Mouse (Mus musculus) small intestine, adult 2 months (tissue): Measurements from ENCODE around the gene Vash1.

Experiments used
- CTCF ChIP-seq: fragments of 200-500 bp; IDR thresholded peaks from 2 replicates; pipeline ENCODE4 v1.5.1; 2012; ENCODE audit warnings: low read depth, mild to moderate bottlenecking, control low read depth, inconsistent platforms, low read length, moderate library complexity, mixed read lengths; ENCODE audit not compliant: insufficient replicate concordance, insufficient read length; ENCODE audit errors: extremely low read depth
- POLR2A ChIP-seq: fragments of 200-500 bp; IDR thresholded peaks from 2 replicates; pipeline ENCODE4 v1.6.1; 2012; ENCODE audit warnings: low read depth, mild to moderate bottlenecking, control low read depth, inconsistent platforms, low read length, moderate library complexity

GRCm38 (mm10) chr12:86672105-86672504 is 6.4 kb upstream of the Vash1 start:
- TF ChIP-seq CTCF (no peak), POLR2A (no peak)
